Mouse (Mus musculus) midbrain, embryonic 14.5 days (tissue): ENCODE measurements around the gene Actg1. TPM values are rescaled to one million over a fixed set of nuclear protein-coding genes. Genes with fewer than 3 reads are reported as not detected.

Experiments
- ATAC-seq: fragments of 200-750 bp; cut with Nextera tagmentation; 2 replicates; pipeline ENCODE4 v1.8.0; 2017; ENCODE audit warnings: moderate number of reproducible peaks, moderate library complexity; ENCODE audit not compliant: low FRiP score, low TSS enrichment
- DNase-seq: peaks from one replicate; pipeline ENCODE4 v3.0.0-alpha.2; 2015
- H3K27ac ChIP-seq: fragments of 300-500 bp; sonication (generic); replicated peaks from 2 replicates; pipeline ENCODE4 v1.5.1; 2014; ENCODE audit warnings: mild to moderate bottlenecking, low read depth, low read length, moderate library complexity
- H3K27me3 ChIP-seq: fragments of 300-500 bp; sonication (generic); 2 replicates; pipeline ENCODE4 v1.6.1; 2014; ENCODE audit warnings: low read length, control low read depth, mixed read lengths; ENCODE audit not compliant: control insufficient read depth, insufficient read depth
- H3K36me3 ChIP-seq: fragments of 300-500 bp; sonication (generic); 2 replicates; pipeline ENCODE4 v1.6.1; 2014; ENCODE audit warnings: low read length, control low read depth; ENCODE audit not compliant: control insufficient read depth, insufficient read depth
- H3K4me1 ChIP-seq: fragments of 300-500 bp; sonication (generic); 2 replicates; pipeline ENCODE4 v1.6.1; 2014; ENCODE audit warnings: mild to moderate bottlenecking, antibody characterized with exemption, low read length, control low read depth; ENCODE audit not compliant: control insufficient read depth, insufficient read depth
- H3K4me2 ChIP-seq: fragments of 300-500 bp; sonication (generic); 2 replicates; pipeline ENCODE4 v1.6.1; 2014; ENCODE audit warnings: mild to moderate bottlenecking, low read length, moderate library complexity
- H3K4me3 ChIP-seq: fragments of 300-500 bp; sonication (generic); replicated peaks from 2 replicates; pipeline ENCODE4 v1.5.1; 2014; ENCODE audit warnings: low read depth, low read length
- H3K9ac ChIP-seq: fragments of 300-500 bp; sonication (generic); replicated peaks from 2 replicates; pipeline ENCODE4 v1.6.1; 2014; ENCODE audit warnings: mild to moderate bottlenecking, low read length, moderate library complexity
- H3K9me3 ChIP-seq: fragments of 300-500 bp; sonication (generic); 2 replicates; pipeline ENCODE4 v1.6.1; 2016; ENCODE audit warnings: low read length, control low read depth, mixed read lengths; ENCODE audit not compliant: control insufficient read depth
- WGBS: fragments of 180-500 bp; shearing (Covaris S2); extraction: QIAGEN DNeasy Blood & Tissue Kit; methylation state at CpG from one replicate; pipeline ENCODE4 v1.1.7; 2014; 5-methylcytosine and 5-hydroxymethylcytosine counted together
- polyA plus RNA-seq: library from polyadenylated mRNA; unstranded; fragments of >200 nt; fragmentation: Nextera tagmentation; extraction: Ambion mirVana; gene quantifications from 2 replicates; pipeline ENCODE4 v1.2.1, GENCODE M21; 2014

Gene Actg1
- polyA plus RNA-seq, 1 experiment from 2014 or later, result 4,502 TPM

GRCm38 (mm10) chr11:120378611-120379540 is 30.5 kb upstream of the Actg1 start, which contains the start of gene Faap100:
Gene Faap100, minus strand, starts transcription at chr11:120378764.
- H3K27ac ChIP-seq, result peak within 1 kb of the TSS; percentile 79
- no peaks in the 10 kb centered on the region for H3K9me3 ChIP-seq
- DNase-seq, result peak; percentile 96
- peak within 1 kb of the TSS; percentile 82 for H3K4me3 ChIP-seq
- H3K27me3 ChIP-seq, result no peaks in the 10 kb centered on the region
- peak within 1 kb of the TSS; percentile 86 for H3K4me2 ChIP-seq
- H3K36me3 ChIP-seq, result peaks cover 75% of the 10 kb centered on the region
- ATAC-seq, result peak; percentile 87
- WGBS, result 10% methylated on average over 53 of the region's 54 CpGs
- peak within 1 kb of the TSS; percentile 85 for H3K9ac ChIP-seq
- peaks cover 16% of the 10 kb centered on the region for H3K4me1 ChIP-seq

DNA sequence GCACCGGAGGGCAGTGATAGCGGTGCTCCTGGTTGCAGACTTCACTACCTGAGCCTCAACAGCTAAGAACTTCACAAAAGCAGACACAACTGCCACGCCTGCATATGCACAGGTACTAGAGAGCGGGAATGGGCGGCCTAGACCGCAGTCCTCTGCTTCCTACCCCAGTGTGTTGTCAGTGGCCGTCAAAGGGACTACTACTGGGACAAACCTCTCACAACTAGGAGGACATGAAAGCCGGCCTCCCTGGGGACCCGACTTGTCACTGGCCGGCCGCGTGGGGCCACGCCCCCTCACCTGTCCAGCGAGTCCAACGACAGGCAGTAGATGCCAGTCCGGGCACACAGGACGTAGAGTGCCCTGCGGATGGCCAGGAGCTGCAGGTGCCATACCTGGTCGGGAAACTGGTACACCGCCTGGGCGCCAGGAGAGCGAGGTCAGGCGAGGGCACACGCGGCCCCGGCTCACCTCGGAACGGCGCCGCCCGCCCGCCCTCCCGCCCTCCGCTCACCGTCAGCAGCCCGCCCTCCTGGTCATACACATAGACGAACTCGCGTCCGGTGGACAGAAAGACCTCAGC is 29.8 kb upstream of the Actg1 start:
- Histone ChIP-seq H3K27me3 (no peaks in the 10 kb centered on the region), H3K36me3 (peaks cover 75% of the 10 kb centered on the region)

DNA sequence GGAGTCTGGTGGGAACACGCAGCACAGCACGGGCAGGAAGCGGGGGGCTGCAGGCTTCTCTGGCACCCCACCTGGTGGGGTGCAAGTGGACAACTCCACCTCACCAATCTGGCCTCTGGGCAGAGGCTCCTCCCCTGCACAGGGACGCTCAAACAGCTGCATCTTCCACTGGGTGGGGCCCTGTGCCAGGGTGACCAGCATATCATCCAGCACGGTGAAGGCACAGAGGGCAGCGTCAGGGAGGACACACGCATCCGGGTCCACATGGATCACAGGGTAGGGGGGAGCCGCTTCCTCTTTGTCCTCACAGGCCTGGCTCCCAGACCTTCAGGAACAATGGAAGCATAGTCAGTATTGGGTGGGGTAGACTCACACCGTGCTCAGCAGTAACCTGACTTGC is 29.0 kb upstream of the Actg1 start:
- Histone ChIP-seq H3K4me3 (peak overlapping the region; percentile 82), H3K4me2 (peak overlapping the region; percentile 86), H3K9ac (peak overlapping the region; percentile 85), H3K36me3 (peaks cover 75% of the 10 kb centered on the region), H3K4me1 (peaks cover 16% of the 10 kb centered on the region), H3K27me3 (no peaks in the 10 kb centered on the region), H3K27ac (peak overlapping the region; percentile 79), H3K9me3 (no peaks in the 10 kb centered on the region)
- WGBS, result 71% methylated on average over 10 of the region's 10 CpGs
- DNase-seq (no peak), ATAC-seq (no peak)

More for the DNA sequence above, 29.8 kb upstream of the Actg1 start:
- WGBS, result 3% methylated on average over 40 of the region's 40 CpGs
- ATAC-seq (peak; percentile 44; the same call in 1 of the 2 replicates), DNase-seq (peak; percentile 62)
- H3K4me3 ChIP-seq, result peak overlapping the region; percentile 82
- no peaks in the 10 kb centered on the region for H3K9me3 ChIP-seq
- peaks cover 16% of the 10 kb centered on the region for H3K4me1 ChIP-seq
- H3K9ac ChIP-seq, result peak overlapping the region; percentile 85
- peak overlapping the region; percentile 86 for H3K4me2 ChIP-seq
- H3K27ac ChIP-seq, result peak overlapping the region; percentile 79

DNA sequence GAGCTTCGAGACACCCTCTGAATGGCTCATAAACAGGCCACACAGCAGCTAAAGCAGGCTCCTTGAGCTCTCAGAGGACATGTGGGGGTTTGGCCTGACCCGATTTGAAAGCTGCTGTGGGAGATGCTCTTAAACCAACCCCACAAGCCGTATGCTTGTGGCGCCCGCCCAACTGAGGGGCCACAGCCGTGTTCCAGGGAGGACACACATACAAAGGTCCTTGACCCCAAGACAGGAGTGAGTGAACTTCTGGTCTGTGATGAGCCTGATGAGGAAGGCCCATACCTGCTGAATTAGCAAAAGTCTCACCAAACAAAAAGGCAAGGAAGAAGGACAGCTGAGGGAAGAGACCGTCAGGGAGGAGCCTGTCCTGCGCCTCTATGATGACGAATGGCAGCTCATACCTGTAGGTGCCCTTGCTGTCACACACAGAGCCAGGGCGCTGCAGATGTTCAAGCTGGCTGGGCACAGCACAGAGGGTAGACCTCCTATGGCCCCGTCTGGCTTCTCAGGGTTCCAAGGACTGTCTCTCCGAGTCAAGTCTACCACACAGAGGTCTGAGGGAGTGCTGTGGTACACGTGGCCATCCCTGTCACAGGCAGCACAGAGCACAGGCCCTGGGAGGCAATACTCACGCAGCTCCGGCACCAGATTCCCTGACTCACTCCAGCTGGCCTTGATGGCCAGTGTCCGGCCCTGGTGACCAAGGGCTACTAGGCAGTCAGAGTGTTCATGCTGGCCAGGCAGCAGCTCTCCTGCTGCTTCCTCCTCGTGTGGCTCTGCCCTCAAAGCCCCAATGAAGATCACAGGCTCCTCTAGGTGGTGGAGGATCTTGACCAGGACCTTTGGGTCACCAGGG is 28.2 kb upstream of the Actg1 start:
- ATAC-seq, result no peak
- peaks cover 75% of the 10 kb centered on the region for H3K36me3 ChIP-seq
- H3K9ac ChIP-seq, result peak overlapping the region; percentile 85; the same call in 1 of the 2 replicates

DNA sequence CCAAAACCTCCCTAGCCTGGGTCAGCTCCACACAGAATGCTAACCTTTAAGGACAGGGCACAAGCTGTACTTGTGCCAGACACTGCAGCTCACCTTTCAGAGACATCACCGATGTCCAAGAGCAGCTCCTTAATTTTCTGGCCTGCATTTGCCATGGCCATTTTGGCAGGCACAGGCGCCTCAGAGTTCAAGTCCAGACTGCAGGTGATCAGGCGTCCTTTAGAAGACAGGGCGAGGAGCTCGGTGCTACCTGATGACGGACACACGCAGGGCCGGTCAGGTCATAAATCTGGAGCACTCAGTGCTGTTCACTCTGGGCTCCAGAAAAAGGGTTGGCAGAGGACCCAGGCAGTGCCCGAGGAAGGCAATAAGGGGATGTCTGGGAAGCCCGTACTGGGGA is 27.0 kb upstream of the Actg1 start:
- Histone ChIP-seq H3K4me2 (no peak overlapping the region), H3K9ac (no peak overlapping the region), H3K4me1 (peaks cover 16% of the 10 kb centered on the region), H3K9me3 (no peaks in the 10 kb centered on the region), H3K27me3 (no peaks in the 10 kb centered on the region), H3K27ac (no peak overlapping the region), H3K4me3 (no peak overlapping the region), H3K36me3 (peaks cover 74% of the 10 kb centered on the region)
- 96% methylated on average over 10 of the region's 10 CpGs for WGBS
- ATAC-seq, result no peak
- no peak for DNase-seq

More for the DNA sequence above, 28.2 kb upstream of the Actg1 start:
- H3K4me1 ChIP-seq, result peaks cover 16% of the 10 kb centered on the region
- H3K27ac ChIP-seq, result no peak overlapping the region
- WGBS, result 90% methylated on average over 17 of the region's 17 CpGs
- H3K4me3 ChIP-seq, result peak overlapping the region; percentile 82; the same call in 1 of the 2 replicates
- no peaks in the 10 kb centered on the region for H3K9me3 ChIP-seq
- no peak for DNase-seq
- H3K4me2 ChIP-seq, result peak overlapping the region; percentile 86
- no peaks in the 10 kb centered on the region for H3K27me3 ChIP-seq

DNA sequence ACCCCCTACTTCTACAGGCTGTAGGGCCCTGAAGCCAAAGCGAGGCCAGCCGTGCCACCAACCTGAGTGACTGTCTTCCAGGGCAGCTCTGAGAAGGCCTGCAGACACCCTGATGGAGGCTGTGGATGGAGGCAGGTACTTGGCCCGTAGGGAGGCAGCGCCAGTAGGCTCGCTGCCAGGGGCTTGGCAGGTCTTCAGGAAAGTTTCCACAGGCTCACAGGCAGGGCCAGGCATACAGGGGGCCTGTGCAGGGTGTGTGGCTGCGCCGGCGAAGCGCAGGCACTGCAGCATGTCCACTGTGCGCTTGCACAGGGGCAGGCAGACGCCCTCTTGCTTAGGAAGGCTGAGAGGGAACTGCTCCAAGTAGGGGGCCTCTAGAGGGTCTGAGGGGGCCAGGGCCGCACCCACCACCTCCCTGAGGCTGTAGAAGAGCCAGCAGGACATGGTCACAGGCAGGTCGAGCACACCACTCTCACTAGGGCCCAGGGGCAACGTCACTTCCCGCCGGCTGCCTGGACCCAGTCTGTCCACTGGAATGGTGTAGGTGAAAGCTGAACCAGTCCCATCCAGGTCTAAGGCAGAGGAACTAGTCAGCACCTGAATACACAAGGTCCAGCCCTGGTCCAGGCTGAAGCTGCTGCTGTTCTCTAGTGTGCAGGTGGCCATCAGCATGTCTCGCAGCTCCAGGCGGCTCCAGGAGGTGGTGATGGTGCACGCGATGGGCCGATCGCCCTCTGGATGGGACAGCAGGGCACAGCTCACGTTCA is 25.7 kb upstream of the Actg1 start:
- DNase-seq, result no peak
- no peak for ATAC-seq
- H3K4me2 ChIP-seq, result no peak overlapping the region
- no peak overlapping the region for H3K9ac ChIP-seq
- H3K9me3 ChIP-seq, result no peaks in the 10 kb centered on the region
- peaks cover 81% of the 10 kb centered on the region for H3K36me3 ChIP-seq
- no peaks in the 10 kb centered on the region for H3K27me3 ChIP-seq
- 93% methylated on average over 23 of the region's 23 CpGs for WGBS
- H3K27ac ChIP-seq, result no peak overlapping the region
- H3K4me3 ChIP-seq, result no peak overlapping the region
- peaks cover 19% of the 10 kb centered on the region for H3K4me1 ChIP-seq

GRCm38 (mm10) chr11:120373025-120373424 is 24.7 kb upstream of the Actg1 start:
- Histone ChIP-seq H3K27ac (no peak overlapping the region), H3K9me3 (no peaks in the 10 kb centered on the region), H3K4me2 (no peak overlapping the region), H3K4me3 (no peak overlapping the region), H3K9ac (no peak overlapping the region), H3K4me1 (peaks cover 17% of the 10 kb centered on the region), H3K27me3 (no peaks in the 10 kb centered on the region), H3K36me3 (peaks cover 86% of the 10 kb centered on the region)
- no peak for ATAC-seq
- DNase-seq, result no peak
- 61% methylated on average over 13 of the region's 13 CpGs for WGBS
